ENCODE assay signal across 9 mouse cellular contexts in the genomic region with DNA sequence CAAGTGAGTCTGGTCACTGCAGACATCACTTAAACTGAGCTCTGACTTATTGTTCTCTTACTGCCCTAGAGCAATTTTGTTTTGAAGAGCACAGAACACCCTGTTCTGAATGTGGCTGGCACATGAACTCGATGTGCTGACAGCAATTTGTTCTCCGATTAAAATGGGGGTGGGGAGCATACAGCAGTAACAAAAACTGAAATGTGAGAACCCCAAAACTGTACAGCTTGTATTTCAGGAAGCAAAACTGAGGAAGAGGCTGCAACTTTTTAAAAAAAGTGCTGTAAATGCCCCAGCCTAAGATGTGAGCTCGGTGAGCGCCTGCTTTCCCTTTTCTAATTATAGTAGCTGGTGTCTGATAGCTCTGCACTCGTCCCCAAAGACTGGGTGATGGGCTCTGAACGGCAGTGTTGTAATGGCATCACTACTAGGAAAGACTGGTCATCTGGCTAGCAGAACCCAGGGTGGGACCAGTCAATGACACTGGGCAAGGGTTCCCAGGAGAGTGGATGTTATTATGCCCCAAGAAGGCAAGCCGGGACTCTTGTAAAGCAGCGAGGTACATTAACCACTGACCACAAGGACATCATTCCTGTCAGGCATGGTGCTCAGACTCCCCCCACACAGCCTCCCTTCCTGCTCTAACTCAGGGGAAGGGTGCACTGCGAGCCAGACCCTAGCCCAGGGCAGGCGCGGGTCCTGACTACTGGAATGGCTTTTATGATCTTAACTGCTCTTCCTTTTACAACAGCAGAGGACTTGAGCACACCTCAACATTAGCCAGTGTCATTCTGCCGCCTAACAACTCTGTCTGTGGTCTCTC. TPM values are rescaled to one million over a fixed set of nuclear protein-coding genes. Genes with fewer than 3 reads are reported as not detected.
DNase-seq lines count a peak whose midpoint lies in the region; ATAC-seq and TF ChIP-seq lines count a peak whose summit lies in the region.
"Had no signal": no experiment of that assay in that cellular context is flagged by ENCODE, and none has a peak within 500 bp of the region (broad histone marks: within the 10 kb centered on the region; RNA-seq: fewer than 3 reads in every experiment).

No protein-coding gene starts in this region.

- TF ChIP-seq CTCF in gastrocnemius, adult 2 months (IDR thresholded peaks at IDR 0.05), result no peak
- no peak for TF ChIP-seq CTCF in bone marrow, adult 2 months (IDR thresholded peaks at IDR 0.05; ENCODE audit: control insufficient read depth, insufficient read depth, low read length)

- H3K4me2 ChIP-seq in heart, embryonic 16.5 days (ENCODE audit: low read depth, low read length), result peak overlapping the region; percentile 43

- H3K9me3 ChIP-seq in heart, embryonic 16.5 days (replicated peaks; ENCODE audit: control insufficient read depth, low read length), result no peaks in the 10 kb centered on the region
- H3K9me3 ChIP-seq in forebrain, embryonic 10.5 days, result no peaks in the 10 kb centered on the region
- H3K9me3 ChIP-seq: G1E had no signal

- no peaks in the 10 kb centered on the region for H3K36me3 ChIP-seq in heart, embryonic 16.5 days (ENCODE audit: control insufficient read depth, insufficient read depth)
- peaks cover 31% of the 10 kb centered on the region for H3K36me3 ChIP-seq in forebrain, embryonic 10.5 days (replicated peaks)

- H3K4me3 ChIP-seq in gastrocnemius, adult 2 months, result peak overlapping the region; percentile 61
- no peak overlapping the region for H3K4me3 ChIP-seq in bone marrow, adult 2 months (replicated peaks; ENCODE audit: control insufficient read depth, low read depth, low read length)
- no peak overlapping the region for H3K4me3 ChIP-seq in heart, embryonic 16.5 days (ENCODE audit: low read length)
- H3K4me3 ChIP-seq in forebrain, embryonic 10.5 days, result no peak overlapping the region

- intact Hi-C loops in gastrocnemius, adult 2 months (cut with DNase I), result loop anchor here (1.0 kb wide), 1 partner anchor 103 kb away; no protein-coding TSS in a partner anchor

- H3K9ac ChIP-seq in heart, embryonic 16.5 days (ENCODE audit: low read length), result peak overlapping the region; percentile 45

- peak; percentile 71 for DNase-seq in gastrocnemius, adult 2 months
- DNase-seq in gastrocnemius, postnatal 4 days (ENCODE audit: low spot score in 2 of 2), result no peak
- peak; percentile 53 for DNase-seq in lung, postnatal 10 days
- DNase-seq in frontal cortex, postnatal 25 days (ENCODE audit: low spot score in 2 of 2), result no peak
- DNase-seq in forebrain, embryonic 10.5 days (ENCODE audit: extremely low spot score, low spot score), result no peak
- DNase-seq in embryo, embryonic 9.5 days (ENCODE audit: extremely low spot score), result no peak

- H3K27ac ChIP-seq in gastrocnemius, adult 2 months, result peak overlapping the region; percentile 94
- peak overlapping the region; percentile 69 for H3K27ac ChIP-seq in bone marrow, adult 2 months (ENCODE audit: control insufficient read depth, insufficient read depth, low read depth, low read length, poor library complexity)
- H3K27ac ChIP-seq in heart, embryonic 16.5 days (ENCODE audit: low read length), result peak overlapping the region; percentile 91
- H3K27ac ChIP-seq in forebrain, embryonic 10.5 days, result no peak overlapping the region

- no peaks in the 10 kb centered on the region for H3K4me1 ChIP-seq in bone marrow, adult 2 months (ENCODE audit: control insufficient read depth, insufficient read depth, low read length)
- H3K4me1 ChIP-seq in heart, embryonic 16.5 days (ENCODE audit: control insufficient read depth, insufficient read depth, low read length), result peaks cover 25% of the 10 kb centered on the region
- H3K4me1 ChIP-seq in forebrain, embryonic 10.5 days, result no peaks in the 10 kb centered on the region

- ATAC-seq in heart, embryonic 16.5 days (replicated peaks; ENCODE audit: extremely low read depth, insufficient read depth, low FRiP score), result peak; percentile 75

- 16% methylated on average over 12 of the region's 12 CpGs for WGBS in bone marrow, adult 2 months
- WGBS in heart, embryonic 16.5 days, result 29% methylated on average over 12 of the region's 12 CpGs
- WGBS in forebrain, embryonic 10.5 days, result 84% methylated on average over 12 of the region's 12 CpGs

- no peak for TF ChIP-seq POLR2A in bone marrow, adult 2 months (IDR thresholded peaks at IDR 0.05; ENCODE audit: borderline replicate concordance, control insufficient read depth, low read depth, low read length)

- H3K27me3 ChIP-seq in heart, embryonic 16.5 days (ENCODE audit: control insufficient read depth, insufficient read depth, low read length), result no peaks in the 10 kb centered on the region
- H3K27me3 ChIP-seq in forebrain, embryonic 10.5 days (ENCODE audit: poor library complexity, severe bottlenecking), result no peaks in the 10 kb centered on the region

RNA-seq across cellular contexts. Expression of a gene that starts 55.4 kb away (rescaled TPM):
- total RNA-seq in gastrocnemius, adult 2 months (2021), result not detected
- under 1 TPM; 0.47 to 0.57 TPM for total RNA-seq in gastrocnemius, postnatal 4 days (2021)
- polyA plus RNA-seq in bone marrow, adult 2 months (2011; ENCODE audit: insufficient read depth, insufficient read length, low replicate concordance, missing spikeins), result 1.9 and 7.8 TPM in 2 replicates
- polyA plus RNA-seq in heart, embryonic 16.5 days (2015; fragmentation: Nextera tagmentation; extraction: Ambion mirVana), result 2.1 and 3.1 TPM in 2 replicates
- polyA plus RNA-seq in forebrain, embryonic 10.5 days (2016; fragmentation: Nextera tagmentation; extraction: Ambion mirVana), result 3.5 and 3.8 TPM in 2 replicates
- polyA plus RNA-seq: G1E had no signal

Comparison
In these comparisons a context has a peak if more than half of its experiments do, and no peak if none do; other contexts are left out.
1. DNase-seq: peak in gastrocnemius, adult 2 months (single experiment) and lung, postnatal 10 days (single experiment); none in gastrocnemius, postnatal 4 days (0 of 2), frontal cortex, postnatal 25 days (0 of 2), forebrain, embryonic 10.5 days (single experiment) and embryo, embryonic 9.5 days (single experiment).